Mouse (Mus musculus) spleen, adult 2 months (tissue): ENCODE results near the gene Vmn1r201. TPM values are rescaled to one million over a fixed set of nuclear protein-coding genes. Genes with fewer than 3 reads are reported as not detected.

Experiments
- DNase-seq, 2 experiments: peaks; one replicate each; pipeline versions ENCODE4 v3.0.0 to v3.0.0-alpha.2; 2012 to 2021; ENCODE audit warnings: low spot score in 2 of 2, low read depth in 1 of 2
- H3K27ac ChIP-seq: fragments of 200-500 bp; 2 replicates; pipeline ENCODE4 v1.5.1; 2012; ENCODE audit warnings: low read length, inconsistent platforms; ENCODE audit not compliant: insufficient read depth
- H3K27me3 ChIP-seq: fragments of 200-500 bp; 2 replicates; pipeline ENCODE4 v1.6.1; 2012; ENCODE audit warnings: mild to moderate bottlenecking, moderate library complexity, low read length, inconsistent platforms; ENCODE audit not compliant: control insufficient read depth, insufficient read depth
- H3K36me3 ChIP-seq: fragments of 200-500 bp; 2 replicates; pipeline ENCODE4 v1.6.1; 2012; ENCODE audit warnings: mild to moderate bottlenecking, low read length, inconsistent platforms; ENCODE audit not compliant: control insufficient read depth, insufficient read depth
- H3K4me1 ChIP-seq: fragments of 200-500 bp; 2 replicates; pipeline ENCODE4 v1.6.1; 2011; ENCODE audit warnings: inconsistent platforms; ENCODE audit not compliant: control insufficient read depth, insufficient read depth, insufficient read length
- H3K4me3 ChIP-seq: fragments of 200-500 bp; 2 replicates; pipeline ENCODE4 v1.5.1; 2011; ENCODE audit warnings: mild to moderate bottlenecking, inconsistent platforms; ENCODE audit not compliant: insufficient read depth, insufficient read length; ENCODE audit errors: extremely low read depth
- CTCF ChIP-seq: fragments of 200-500 bp; IDR thresholded peaks from 2 replicates; pipeline ENCODE4 v1.5.1; 2011; ENCODE audit warnings: mild to moderate bottlenecking, inconsistent platforms; ENCODE audit not compliant: insufficient read depth, insufficient read length, insufficient replicate concordance; ENCODE audit errors: extremely low read depth
- POLR2A ChIP-seq: fragments of 200-500 bp; IDR thresholded peaks from 2 replicates; pipeline ENCODE4 v1.6.1; 2011; ENCODE audit warnings: low read depth, low read length, inconsistent platforms
- WGBS: fragments of 180-500 bp; shearing (Covaris S2); methylation state at CpG from one replicate; pipeline ENCODE4 v1.1.7; 2018; 5-methylcytosine and 5-hydroxymethylcytosine counted together
- polyA plus RNA-seq: library from polyadenylated mRNA; depleted of rRNA; stranded (reverse); fragments of >200 nt; gene quantifications from 2 replicates; pipeline ENCODE4 v1.2.3, GENCODE M21; 2012; rRNA removed

Gene Vmn1r201
- not detected in 2 replicates for polyA plus RNA-seq

DNA sequence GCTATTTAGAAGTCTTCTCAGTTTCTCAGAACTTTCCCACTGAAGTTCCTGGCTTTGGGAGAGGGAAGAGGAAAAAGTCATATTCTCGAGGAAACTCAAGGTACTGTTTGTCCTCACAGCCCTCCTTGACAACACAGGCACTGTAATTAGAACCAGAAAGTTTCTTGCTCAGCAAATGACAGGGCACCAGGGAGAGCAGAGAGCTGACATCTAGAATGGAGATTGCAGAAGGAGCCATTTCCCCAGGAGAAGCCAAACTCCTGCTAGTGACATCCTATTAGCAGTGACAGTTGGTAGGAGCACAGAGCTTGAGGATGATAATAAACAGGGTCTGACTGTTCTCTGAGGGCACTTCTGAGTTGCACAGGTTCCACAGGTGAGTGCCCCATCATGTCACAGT is at the start of gene Vmn1r201:
Gene Vmn1r201 (plus strand): TSS at position 301 of the 400 bp plus-strand sequence.
- WGBS = 62% methylated on average over 1 of the region's 1 CpGs
- Histone ChIP-seq H3K27me3 (no peaks in the 10 kb centered on the region), H3K27ac (no peak within 1 kb of the TSS), H3K36me3 (no peaks in the 10 kb centered on the region), H3K4me3 (no peak within 1 kb of the TSS), H3K4me1 (no peaks in the 10 kb centered on the region)
- TF ChIP-seq CTCF (no peak), POLR2A (no peak)
- no peak for DNase-seq

GRCm38 (mm10) chr13:22455145-22455544 is 16.6 kb upstream of the Vmn1r201 start:
- no peaks in the 10 kb centered on the region for H3K36me3 ChIP-seq
- no peak for DNase-seq
- no peak overlapping the region for H3K27ac ChIP-seq
- H3K4me3 ChIP-seq = no peak overlapping the region
- H3K27me3 ChIP-seq = no peaks in the 10 kb centered on the region
- no peak for TF ChIP-seq POLR2A
- no peak for TF ChIP-seq CTCF
- H3K4me1 ChIP-seq = no peaks in the 10 kb centered on the region

DNA sequence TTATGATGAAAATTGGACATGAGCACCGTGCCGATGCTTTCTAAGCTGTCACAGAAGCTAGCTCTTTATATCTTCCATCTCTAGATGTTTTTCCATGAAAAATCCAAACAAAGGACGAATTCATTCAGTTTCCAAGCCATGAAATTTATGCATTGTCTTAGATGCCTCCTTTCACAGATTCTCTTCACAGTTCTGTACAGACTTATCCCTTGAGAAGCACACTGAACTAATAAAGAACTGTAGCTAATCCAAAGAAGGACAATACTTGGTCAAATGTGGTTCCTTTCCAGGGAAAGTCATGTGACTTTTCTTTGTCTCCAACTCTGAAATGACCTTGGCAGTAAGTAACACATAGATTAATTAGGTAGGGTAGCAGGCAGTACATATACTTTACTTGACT is 30.7 kb downstream of the Vmn1r201 start:
- no peaks in the 10 kb centered on the region for H3K4me1 ChIP-seq
- no peaks in the 10 kb centered on the region for H3K27me3 ChIP-seq
- H3K27ac ChIP-seq = no peak overlapping the region
- WGBS = 68% methylated on average over 3 of the region's 3 CpGs
- no peak for TF ChIP-seq CTCF
- TF ChIP-seq POLR2A = no peak
- no peak for DNase-seq
- H3K4me3 ChIP-seq = no peak overlapping the region
- H3K36me3 ChIP-seq = no peaks in the 10 kb centered on the region

DNA sequence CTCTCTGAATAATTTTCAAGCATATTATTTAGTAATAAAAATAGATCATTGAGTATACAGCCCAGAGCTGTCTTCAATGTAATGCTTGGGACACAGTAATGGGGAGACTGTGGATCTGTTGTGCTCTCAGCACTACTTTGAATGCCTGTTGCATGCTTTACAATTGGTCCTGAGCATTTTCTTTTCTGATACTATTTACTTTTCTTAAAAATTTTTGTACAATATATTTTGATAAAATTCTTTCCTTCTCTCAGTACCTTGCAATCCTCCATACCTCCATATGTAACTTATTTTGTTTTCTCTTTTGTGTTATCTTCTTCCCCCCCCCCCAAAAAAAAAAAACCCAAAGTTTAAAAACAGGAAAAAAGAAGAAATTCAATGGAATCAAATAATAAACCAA is 33.6 kb downstream of the Vmn1r201 start, which contains the start of gene Vmn1r202:
Gene Vmn1r202 (minus strand): TSS at position 101 of the 400 bp plus-strand sequence.
- no peak within 1 kb of the TSS for H3K27ac ChIP-seq
- H3K4me3 ChIP-seq = no peak within 1 kb of the TSS
- TF ChIP-seq CTCF (no peak), POLR2A (no peak)
- H3K36me3 ChIP-seq = no peaks in the 10 kb centered on the region
- DNase-seq = no peak
- no peaks in the 10 kb centered on the region for H3K4me1 ChIP-seq
- no peaks in the 10 kb centered on the region for H3K27me3 ChIP-seq

DNA sequence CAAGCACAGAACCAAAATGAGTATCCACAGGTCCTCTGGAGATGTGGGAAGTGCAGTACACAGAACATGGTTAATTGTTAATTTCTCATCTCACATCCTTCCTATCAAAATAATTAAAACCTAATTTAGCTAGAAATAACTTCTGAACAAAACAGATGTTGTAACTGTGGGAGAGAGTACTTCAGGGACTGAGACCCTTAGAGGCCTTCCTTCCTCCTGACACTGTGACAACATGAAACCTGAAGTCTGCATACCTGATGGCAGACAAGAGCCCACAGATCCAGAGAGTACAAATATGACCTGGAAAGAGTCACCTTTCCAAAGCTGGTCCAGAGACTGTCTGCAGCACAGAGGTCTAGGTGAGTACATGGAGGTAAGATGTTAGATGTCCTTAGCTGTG is 46.1 kb downstream of the Vmn1r201 start, which contains the start of gene Vmn1r203:
Gene Vmn1r203 (plus strand): TSS at position 301 of the 400 bp plus-strand sequence.
- no peaks in the 10 kb centered on the region for H3K4me1 ChIP-seq
- no peak within 1 kb of the TSS for H3K27ac ChIP-seq
- H3K4me3 ChIP-seq = no peak within 1 kb of the TSS
- no peak for DNase-seq
- H3K36me3 ChIP-seq = no peaks in the 10 kb centered on the region
- H3K27me3 ChIP-seq = no peaks in the 10 kb centered on the region
- TF ChIP-seq POLR2A = no peak
- TF ChIP-seq CTCF = no peak

Other genes with a start within 250 kb of the Vmn1r201 start
- not detected in 2 replicates for gene Vmn1r193, start 248.8 kb upstream of the Vmn1r201 start, polyA plus RNA-seq
- not detected in 2 replicates for gene Vmn1r194, start 227.7 kb upstream of the Vmn1r201 start, polyA plus RNA-seq
- gene Vmn1r195, start 201.4 kb upstream of the Vmn1r201 start, polyA plus RNA-seq = not detected in 2 replicates
- gene Vmn1r196, start 182.0 kb upstream of the Vmn1r201 start, polyA plus RNA-seq = not detected in 2 replicates
- gene Vmn1r197, start 147.3 kb upstream of the Vmn1r201 start, polyA plus RNA-seq = not detected in 2 replicates
- gene Vmn1r198, start 121.6 kb upstream of the Vmn1r201 start, polyA plus RNA-seq = not detected in 2 replicates
- gene Vmn1r199, start 92.1 kb upstream of the Vmn1r201 start, polyA plus RNA-seq = not detected in 2 replicates
- not detected in 2 replicates for gene Vmn1r200, start 81.5 kb upstream of the Vmn1r201 start, polyA plus RNA-seq
- gene Vmn1r202, start 33.5 kb downstream of the Vmn1r201 start, polyA plus RNA-seq = 0.01 TPM in 1 of 2 replicates, not detected in the other
- not detected in 2 replicates for gene Vmn1r203, start 46.2 kb downstream of the Vmn1r201 start, polyA plus RNA-seq
- gene Vmn1r204, start 81.3 kb downstream of the Vmn1r201 start, polyA plus RNA-seq = not detected in 2 replicates
- not detected in 2 replicates for gene Vmn1r205, start 121.1 kb downstream of the Vmn1r201 start, polyA plus RNA-seq
- gene Vmn1r206, start 152.3 kb downstream of the Vmn1r201 start, polyA plus RNA-seq = not detected in 2 replicates